Mouse (Mus musculus) urinary bladder, adult 18-20 months (tissue): ENCODE results near the gene Ccr10.
A peak's percentile ranks its signal among the peaks of the same experiment; 100 is the strongest.

ENCODE experiments used
- DNase-seq, 2 experiments: peaks; one replicate each; pipeline ENCODE4 v3.0.0; 2022; ENCODE audit warnings: low spot score in 2 of 2, mixed read lengths in 2 of 2

Ccr10 gene

DNA sequence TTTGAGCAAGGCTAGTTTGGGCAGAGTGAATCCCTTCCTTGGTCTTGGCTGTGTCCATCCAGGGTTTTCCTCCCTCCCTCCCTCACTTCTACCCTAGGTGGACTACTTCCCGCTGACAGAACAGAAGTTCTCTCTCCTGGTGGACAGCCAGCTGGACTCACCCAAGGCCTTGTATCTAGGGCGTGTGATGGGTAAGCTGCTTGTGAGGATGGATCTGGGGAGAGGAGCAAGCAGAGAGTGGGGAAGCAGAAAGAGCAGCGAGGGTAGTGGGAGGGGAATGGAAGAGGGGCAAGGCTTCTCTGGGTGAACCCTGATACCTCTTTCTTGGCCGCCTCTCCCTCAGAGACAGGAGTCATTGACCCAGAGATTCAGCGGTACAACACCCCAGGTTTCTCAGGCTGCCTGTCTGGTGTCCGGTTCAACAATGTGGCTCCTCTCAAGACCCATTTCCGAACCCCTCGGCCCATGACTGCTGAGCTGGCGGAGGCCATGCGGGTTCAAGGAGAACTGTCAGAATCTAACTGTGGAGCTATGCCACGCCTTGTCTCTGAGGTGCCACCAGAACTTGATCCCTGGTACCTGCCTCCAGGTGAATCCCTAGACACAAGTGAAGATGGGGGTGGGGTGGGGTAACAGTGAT, 13.0 kb upstream of the Ccr10 start:
- DNase-seq: no peak

DNA sequence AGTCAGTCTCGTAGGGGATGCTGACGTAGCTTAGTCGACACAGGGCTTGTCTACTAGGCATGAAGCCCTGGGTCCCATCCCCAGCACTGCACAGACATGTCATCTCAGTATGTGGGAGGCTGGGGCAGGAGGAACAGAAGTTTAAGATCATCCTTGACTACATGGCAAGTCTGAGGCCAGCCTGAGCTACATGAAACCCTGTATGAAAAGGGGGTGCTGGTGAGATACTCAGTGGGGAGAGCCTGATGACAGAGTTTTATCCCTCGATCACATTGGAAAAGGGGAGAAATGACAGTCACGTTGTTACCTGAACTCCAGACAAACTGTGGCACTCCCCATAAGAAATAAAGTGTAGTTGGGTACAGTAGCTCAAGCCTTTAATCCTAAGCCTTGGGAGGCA, 12.3 kb upstream of the Ccr10 start:
- DNase-seq: no peak

DNA sequence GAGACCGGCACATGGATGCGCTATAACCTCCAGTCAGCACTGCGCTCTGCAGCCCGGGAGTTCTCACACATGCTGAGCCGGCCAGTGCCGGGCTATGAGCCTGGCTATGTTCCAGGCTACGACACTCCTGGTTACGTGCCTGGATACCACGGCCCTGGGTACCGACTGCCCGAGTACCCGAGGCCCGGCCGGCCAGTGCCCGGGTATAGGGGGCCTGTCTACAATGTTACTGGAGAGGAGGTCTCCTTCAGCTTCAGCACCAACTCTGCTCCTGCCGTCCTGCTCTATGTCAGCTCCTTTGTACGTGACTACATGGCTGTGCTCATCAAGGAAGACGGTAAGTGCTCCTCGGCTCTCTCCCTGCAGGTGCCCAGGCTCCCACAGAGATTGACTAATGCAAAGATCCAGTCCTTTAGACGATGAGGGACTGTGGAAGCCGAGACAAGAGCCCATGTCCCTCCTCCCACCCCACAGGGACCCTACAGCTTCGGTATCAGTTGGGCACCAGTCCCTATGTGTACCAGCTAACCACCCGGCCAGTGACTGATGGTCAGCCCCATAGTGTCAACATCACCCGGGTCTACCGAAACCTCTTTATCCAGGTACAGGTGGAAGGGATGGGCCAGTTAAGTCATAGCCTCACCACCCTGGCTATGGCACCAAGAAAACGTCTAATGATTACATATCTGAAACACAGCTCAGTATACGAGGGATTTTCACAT, 11.4 kb upstream of the Ccr10 start:
- DNase-seq: no peak

DNA sequence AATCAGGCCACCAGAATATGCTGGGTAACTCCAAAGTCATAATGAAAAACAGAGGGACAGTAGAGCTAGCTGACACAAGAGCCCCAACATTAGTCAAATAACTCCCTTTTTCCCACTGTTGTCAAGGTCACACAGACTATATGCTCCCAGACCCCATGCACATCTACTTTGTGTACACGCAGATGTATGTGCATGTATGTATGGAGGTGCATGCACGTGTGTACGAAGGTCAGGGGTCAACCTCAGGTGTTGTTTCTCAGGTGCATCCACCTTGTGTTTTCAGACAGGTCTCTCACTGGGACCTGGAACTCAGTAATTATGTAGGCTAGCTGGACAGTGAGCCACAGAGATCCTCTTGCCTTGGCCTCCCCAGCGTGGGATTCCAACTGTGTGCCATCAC, 10.2 kb upstream of the Ccr10 start:
- no peak for DNase-seq

DNA sequence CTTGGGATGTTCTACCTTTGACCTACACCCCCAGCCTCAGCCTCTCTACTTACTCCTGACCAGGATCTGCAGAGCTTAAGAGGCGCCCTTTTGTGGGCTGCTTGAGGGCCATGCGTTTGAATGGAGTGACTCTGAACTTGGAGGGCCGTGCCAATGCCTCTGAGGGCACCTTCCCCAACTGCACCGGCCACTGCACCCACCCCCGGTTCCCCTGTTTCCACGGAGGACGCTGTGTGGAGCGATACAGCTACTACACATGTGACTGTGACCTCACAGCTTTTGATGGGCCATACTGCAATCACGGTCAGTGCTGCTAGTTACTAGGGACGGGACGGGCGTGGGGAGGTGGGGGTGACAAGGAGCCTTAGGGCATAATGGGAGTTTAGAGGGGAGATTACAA, 9.7 kb upstream of the Ccr10 start:
- DNase-seq: no peak

DNA sequence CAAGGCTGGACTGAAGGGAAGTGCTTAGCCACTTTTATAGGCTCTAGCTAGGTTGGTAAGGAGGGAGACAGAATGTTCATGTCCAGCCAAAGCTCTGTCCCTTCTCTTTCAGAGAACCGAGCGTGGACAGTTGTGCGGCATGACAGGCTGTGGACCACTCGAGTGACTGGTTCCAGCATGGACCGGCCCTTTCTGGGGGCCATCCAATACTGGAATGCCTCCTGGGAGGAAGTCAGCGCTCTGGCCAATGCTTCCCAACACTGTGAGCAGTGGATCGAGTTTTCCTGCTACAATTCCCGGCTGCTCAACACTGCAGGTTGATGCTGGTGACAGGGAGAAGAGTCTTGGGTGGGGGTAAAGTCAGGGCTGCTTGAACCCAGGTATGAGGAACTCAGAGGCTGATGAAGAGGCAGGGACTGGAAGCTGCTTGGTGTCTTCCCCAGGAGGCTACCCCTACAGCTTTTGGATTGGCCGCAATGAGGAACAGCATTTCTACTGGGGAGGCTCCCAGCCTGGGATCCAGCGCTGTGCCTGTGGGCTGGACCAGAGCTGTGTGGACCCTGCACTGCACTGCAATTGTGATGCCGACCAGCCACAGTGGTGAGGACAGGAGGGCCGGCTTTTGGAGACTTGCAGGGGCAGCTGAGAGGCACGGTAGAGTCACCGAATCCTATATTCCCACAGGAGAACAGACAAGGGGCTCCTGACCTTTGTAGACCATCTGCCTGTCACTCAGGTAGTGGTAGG, 7.7 kb upstream of the Ccr10 start:
- no peak for DNase-seq

DNA sequence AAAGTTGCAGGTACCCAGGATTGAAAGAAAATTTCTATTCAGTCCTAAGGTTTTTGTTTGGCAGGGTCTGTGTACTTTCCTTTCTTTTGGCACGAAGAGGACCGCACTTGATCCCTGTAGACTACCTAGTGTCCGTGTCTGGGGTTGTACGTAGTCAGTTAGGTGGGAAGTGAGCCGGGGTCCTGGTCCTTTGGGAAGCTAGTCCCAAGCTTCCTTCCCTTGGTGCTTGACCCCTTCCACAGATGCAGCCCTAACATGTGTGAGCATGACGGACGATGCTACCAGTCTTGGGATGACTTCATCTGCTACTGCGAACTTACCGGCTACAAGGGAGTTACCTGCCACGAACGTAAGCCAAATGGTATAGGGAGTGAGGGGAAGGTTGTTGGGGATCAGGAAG, 6.7 kb upstream of the Ccr10 start:
- DNase-seq: no peak

DNA sequence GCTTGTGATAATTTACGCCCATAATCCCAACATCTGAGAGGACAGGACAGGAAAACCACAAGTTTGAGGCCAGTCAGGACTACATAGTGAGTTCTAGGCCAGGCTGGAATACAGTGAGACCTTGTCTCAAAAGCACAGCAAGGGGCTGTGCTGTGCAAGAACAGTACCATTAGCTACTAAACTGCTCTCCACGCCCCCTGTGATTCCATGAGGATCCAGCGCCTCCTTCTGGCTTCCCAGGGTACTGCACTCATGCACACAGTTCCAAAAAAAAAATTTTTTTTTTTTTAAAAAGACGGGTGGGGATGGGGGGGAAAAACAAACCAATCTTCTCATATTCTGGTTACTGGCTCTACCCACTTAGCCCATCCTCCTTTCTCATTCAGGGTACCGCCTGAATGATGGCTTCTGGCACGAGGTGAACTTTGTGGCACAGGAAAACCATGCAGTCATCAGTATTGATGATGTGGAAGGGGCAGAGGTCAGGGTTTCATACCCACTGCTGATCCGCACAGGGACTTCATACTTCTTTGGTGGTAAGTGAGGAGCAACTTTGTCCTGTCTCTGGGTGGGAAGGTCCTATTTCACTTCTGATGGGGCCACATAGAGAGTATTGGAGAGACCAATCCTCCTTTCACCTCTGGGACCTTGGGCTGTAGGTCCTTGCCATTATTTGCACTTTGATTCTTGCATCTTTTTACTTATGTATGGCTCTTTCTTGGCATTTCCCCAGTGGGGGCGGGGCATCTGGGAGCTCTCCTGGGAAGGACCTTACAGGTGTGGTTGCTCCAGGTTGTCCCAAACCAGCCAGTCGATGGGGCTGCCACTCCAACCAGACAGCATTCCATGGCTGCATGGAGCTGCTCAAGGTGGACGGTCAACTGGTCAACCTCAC, 5.8 kb upstream of the Ccr10 start:
- DNase-seq: peak in 1 of 2 experiments; percentile 65

DNA sequence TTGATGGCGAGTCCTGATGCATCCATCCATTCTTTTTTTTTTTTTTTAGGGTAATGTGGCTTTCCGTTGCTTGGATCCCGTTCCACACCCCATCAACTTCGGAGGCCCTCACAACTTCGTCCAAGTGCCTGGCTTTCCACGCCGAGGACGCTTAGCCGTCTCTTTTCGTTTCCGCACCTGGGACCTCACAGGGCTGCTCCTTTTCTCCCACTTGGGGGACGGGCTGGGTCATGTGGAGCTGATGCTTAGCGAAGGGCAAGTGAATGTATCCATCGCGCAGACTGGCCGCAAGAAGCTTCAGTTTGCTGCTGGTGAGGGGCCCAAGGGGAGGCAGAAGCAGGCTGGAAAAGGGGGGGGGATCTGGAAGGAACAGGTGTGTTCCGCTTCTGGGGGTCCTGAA, 5.0 kb upstream of the Ccr10 start:
- DNase-seq: no peak

DNA sequence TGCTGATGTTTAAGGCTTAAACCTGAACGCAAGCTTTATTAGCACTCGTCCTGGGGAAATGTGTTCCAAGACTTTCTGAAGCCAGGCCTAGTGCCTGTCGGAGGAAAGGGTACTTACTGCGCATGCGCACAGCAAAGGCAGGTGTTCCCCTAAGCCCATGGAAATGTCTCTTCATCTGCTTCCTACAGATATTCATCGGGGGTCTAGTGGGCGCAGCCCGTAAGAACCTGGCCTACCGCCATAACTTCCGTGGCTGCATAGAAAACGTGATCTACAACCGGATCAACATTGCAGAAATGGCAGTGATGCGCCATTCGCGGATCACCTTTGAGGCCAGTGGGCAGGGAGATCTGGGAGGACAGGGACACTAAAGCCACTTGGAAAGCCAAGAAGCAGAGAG, 4.1 kb upstream of the Ccr10 start:
- DNase-seq: no peak

DNA sequence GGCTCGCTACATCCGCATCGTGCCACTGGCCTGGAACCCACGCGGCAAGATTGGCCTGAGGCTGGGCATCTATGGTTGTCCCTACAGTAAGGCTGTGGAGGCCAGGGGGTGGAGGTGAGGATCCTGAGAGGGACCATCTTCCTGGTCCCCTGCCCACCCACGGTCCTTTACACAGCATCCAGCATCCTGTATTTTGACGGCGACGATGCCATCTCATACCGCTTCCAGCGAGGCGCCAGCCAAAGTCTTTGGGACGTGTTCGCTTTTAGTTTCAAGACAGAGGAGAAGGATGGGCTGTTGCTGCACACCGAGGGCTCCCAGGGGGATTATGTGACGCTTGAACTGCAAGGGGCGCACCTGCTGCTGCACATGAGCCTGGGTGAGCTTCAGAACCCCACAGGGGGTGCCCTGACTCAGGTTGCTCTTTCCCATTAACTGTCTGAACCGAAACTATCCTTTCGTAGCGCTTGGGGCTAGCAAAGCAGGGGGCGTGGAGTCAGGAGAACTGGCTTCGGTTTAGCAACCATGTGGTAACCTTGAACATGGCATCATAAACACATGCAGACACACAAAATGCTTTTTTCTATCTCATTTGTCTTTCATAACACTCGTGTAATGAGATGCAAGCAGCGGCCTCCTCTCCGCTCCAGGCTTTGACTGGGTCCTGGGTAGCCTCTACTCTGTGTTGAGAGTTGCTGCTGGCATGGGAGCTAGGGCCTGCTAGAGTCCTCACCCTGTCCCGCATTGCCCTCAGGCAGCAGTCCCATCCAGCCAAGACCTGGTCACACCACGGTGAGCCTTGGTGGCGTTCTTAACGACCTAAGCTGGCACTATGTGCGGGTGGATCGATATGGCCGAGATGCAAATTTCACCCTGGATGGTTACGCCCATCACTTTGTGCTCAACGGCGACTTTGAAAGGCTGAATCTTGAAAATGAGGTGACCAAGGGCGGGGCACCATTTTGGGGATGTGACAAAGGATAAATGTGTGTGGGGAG, 3.1 kb upstream of the Ccr10 start:
- DNase-seq: no peak

DNA sequence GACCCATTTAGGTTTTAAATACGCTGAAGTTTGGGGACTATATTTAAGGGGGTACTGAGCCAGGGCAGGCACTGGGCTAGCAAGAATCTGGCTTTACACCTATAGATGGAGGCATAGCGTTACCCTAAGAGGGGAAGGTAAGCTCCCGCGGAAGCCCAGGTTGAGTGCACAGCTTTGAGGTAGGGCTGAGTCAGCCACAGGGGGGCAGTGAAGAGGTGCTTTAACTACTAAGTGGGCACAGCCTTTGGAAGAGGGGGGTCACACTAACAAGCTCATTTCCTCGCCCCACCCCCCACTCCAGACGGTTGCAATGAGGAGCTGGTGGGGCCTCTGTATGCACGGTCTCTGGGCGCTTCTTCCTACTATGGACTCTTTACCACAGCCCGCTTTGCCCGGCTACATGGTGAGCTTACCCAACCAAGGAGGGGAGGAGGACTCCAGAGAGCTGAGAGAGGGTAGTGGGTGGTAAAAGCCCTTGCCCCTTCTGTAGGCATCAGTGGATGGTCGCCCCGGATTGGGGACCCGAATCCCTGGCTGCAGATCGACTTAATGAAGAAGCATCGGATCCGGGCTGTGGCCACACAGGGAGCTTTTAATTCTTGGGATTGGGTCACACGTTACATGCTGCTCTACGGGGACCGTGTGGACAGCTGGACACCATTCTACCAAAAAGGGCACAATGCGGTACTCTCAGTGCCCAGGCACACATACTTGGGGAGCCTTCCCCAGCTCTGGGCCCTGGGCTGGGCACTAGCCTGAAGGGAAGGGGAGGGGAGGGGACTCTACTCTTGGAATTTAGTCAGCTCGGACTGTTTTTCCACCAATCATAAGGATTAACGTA, 1.9 kb upstream of the Ccr10 start:
- DNase-seq: no peak

DNA sequence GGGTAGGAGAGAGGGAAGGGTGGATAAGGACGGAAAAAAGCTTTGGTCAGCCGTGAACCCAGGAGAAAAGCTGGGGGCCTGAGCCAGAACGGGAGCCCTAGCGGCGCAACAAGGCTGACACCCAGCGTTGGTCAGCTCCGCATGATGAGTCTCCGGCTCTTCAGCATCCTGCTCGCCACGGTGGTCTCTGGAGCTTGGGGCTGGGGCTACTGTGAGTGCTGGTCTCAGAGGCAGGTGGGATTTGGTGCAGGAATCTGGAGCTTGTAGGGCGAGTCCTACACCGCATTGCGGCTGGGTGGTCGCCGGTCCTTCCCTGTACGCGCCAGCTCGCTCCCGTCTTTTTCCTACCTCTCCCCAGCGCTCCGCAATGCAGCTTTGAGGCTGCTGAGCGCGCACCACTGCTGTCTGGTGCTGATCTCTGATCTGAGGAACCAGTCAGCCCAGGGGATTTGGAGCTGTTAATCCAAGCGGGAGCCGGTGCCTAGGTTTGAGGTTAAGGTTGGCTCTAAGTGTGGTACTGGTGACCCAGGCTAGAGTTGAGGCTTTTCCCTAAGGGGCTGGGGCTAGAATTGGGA, 961 bp upstream of the Ccr10 start:
- no peak for DNase-seq

DNA sequence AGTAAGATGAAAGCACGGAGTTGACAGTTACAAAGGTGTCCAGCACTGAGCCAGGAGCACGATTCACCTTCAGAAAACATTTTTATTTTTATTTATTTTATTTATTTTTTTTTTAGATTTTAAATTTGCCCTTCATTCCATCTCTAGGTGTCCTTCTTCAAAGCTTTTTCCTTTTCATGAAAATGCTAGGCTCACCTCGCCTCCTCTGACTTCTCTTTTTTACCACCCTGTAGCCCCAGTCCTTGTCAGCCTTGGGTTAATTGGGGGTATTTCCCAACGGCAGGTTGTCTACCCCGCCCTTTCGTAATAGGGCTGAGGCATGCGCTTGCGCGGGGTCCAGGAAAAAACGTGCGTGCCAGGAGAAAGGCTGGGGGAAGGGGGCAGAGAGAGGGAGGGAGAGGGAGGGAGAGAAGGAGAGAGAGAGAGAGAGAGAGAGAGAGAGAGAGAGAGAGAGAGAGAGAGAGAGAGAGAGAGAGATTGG, 433 bp upstream of the Ccr10 start:
- no peak for DNase-seq

DNA sequence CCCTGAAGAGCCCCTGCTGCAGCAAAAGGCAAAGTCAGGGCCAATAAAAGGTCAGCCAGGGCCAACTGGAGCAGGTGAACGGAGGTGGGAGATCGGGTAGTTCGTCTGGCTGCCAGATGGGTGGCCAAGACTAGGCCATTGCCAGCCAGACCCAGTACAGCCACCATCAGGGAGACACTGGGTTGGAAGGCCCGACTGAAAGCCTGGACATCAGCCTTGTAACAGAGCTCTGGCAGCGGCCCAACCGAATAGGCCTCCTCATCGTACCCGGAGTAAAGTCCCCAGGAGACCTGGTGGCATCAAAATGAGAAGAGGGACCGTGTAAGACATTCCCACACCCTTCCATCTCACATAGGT, 876 bp downstream of the Ccr10 start:
- DNase-seq: no peak

DNA sequence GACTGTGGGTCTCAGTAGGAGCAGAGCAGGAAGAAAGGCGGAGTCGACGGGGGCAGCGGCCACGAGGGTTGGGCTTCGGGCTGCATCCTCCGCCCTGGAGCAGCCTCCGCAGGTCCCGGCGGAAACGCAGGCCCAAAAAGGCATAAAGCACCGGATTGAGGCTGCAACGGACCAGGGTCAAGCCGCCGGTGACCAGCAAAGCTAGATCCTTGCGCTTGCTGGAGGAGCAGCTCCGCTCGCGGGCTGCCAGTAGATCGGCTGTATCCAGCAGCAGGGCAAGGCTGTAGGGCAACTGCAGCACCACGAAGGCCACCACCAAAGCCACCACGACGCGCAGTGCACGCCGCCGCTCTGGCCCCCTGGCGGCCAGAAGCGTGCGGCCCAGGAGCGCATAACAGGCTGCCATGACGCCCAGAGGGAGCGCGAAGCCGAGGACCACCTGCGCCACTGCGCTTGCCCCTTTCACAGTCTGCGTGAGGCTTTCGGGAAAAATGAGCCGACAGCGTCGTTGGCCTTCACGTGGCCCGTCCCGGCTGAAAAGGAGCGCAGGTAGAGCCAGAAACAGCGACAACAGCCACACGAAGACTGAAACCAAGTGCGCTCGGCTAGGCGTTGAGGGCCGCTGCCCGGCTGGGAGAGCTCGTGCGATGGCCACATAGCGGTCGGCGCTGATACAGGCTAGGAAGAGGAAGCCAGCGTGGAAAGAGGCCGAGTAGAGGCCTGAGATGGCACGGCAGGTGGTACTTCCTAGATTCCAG, 1.4 kb downstream of the Ccr10 start:
- peak; percentile 67 to 77 for DNase-seq

DNA sequence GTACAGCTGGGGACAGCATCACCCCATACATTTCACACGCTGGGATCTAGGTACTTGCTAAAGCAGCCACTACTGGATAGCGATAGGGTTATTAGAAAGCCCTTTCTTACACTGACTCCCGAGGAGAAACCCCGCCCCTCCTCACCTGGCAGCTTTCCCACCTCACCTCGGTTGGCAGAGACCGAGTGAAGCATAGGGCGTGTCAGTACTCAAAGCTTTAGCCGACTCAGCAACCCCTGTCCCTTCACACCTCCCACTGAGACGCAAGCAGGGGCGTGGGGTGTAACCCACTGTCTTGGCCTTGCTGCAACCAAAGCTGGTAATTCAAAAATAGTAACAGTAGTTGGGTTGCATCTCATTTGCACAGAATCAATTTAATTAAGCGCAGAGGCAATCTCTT, 2.1 kb downstream of the Ccr10 start:
- peak in 1 of 2 experiments; percentile 70 for DNase-seq

DNA sequence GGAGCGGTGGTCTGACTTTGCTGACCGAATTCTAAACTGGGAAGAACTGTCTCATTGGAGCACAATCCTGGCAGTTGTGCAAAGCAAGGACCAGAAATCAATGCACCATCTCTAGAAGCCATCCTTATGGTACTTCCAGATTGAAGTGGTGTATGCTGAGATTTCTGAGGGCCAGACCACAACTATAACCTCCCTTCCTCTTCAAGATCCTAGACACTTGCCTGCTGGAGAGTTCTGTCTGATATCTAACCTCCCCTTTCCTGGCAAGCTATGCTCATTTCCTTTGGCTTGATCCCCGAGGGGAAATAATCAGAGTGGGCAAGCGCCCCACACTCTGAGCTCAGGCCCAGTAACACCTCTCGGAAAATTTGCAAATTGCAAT, 2.8 kb downstream of the Ccr10 start:
- no peak for DNase-seq
